Mouse (Mus musculus): Measurements from ENCODE around the gene Ube2c. TPM values are rescaled to one million over a fixed set of nuclear protein-coding genes. Genes with fewer than 3 reads are reported as not detected.
A peak's percentile ranks its signal among the peaks of the same experiment; 100 is the strongest.

Gene Ube2c
- polyA plus RNA-seq, 1 experiment = 97.2 TPM

DNA sequence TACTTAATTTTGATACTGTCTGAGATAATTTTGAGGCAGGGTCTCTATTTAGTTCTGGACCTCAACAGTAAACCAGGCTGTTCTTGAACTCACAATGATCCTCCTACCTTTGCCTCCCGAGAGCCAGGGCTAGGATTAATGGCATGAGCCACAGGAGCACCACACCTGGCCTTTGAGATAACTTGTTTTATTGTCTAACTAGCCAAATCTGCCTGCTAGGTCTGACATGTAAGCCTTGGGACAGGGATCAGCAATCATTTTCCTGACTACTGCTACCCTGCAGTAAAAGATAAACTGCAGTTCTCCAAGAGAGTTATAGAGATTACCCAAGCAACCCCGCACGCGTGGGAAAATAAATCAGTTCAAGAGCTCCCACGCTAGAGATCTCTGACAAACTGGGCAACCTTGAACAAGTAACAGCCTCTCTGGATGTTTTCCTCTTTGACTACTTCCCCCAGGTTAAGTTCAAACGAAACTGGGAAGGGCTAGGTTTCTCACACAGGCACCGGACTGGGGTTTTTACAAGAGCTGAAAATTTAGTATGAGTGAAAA, 15.2 kb downstream of the Ube2c start:
- no peak for DNase-seq (ENCODE audit: low read depth in 1 of 2, low spot score in 2 of 2)
- Histone ChIP-seq H3K4me3 (ENCODE audit: extremely low read depth, insufficient read depth, insufficient read length) (peak overlapping the region; percentile 85), H3K27me3 (ENCODE audit: control insufficient read depth, insufficient read depth, low read length) (no peaks in the 10 kb centered on the region), H3K36me3 (ENCODE audit: control insufficient read depth, insufficient read depth, low read length) (no peaks in the 10 kb centered on the region), H3K27ac (ENCODE audit: insufficient read depth, low read length) (no peak overlapping the region), H3K4me1 (ENCODE audit: control insufficient read depth, insufficient read depth, insufficient read length) (peaks cover 7% of the 10 kb centered on the region; the same call in 1 of the 2 replicates)
- TF ChIP-seq POLR2A (IDR thresholded peaks at IDR 0.05; ENCODE audit: low read depth, low read length) = no peak
- 15% methylated on average over 7 of the region's 7 CpGs for WGBS

GRCm38 (mm10) chr2:164785481-164786387, 16.0 kb downstream of the Ube2c start, which contains the start of gene Snx21:
TSS of gene Snx21 (plus strand) at chr2:164785823.
- Histone ChIP-seq H3K27me3 (ENCODE audit: control insufficient read depth, insufficient read depth, low read length) (no peaks in the 10 kb centered on the region), H3K36me3 (ENCODE audit: control insufficient read depth, insufficient read depth, low read length) (no peaks in the 10 kb centered on the region), H3K27ac (ENCODE audit: insufficient read depth, low read length) (peak within 1 kb of the TSS; percentile 65), H3K4me3 (ENCODE audit: extremely low read depth, insufficient read depth, insufficient read length) (peak within 1 kb of the TSS; percentile 85), H3K4me1 (ENCODE audit: control insufficient read depth, insufficient read depth, insufficient read length) (peaks cover 7% of the 10 kb centered on the region; the same call in 1 of the 2 replicates)
- WGBS = under 1% methylated on average over 87 of the region's 89 CpGs
- peak in 1 of 2 experiments; percentile 47 for DNase-seq (ENCODE audit: low read depth in 1 of 2, low spot score in 2 of 2)
- TF ChIP-seq POLR2A (IDR thresholded peaks at IDR 0.05; ENCODE audit: low read depth, low read length) (no peak), CTCF (IDR thresholded peaks at IDR 0.05; ENCODE audit: extremely low read depth, insufficient read depth, insufficient read length, insufficient replicate concordance) (no peak)

- Histone ChIP-seq H3K27me3 (ENCODE audit: control insufficient read depth, insufficient read depth, low read length) (no peaks in the 10 kb centered on the region), H3K27ac (ENCODE audit: insufficient read depth, low read length) (peak overlapping the region; percentile 65; the same call in 1 of the 2 replicates), H3K4me3 (ENCODE audit: extremely low read depth, insufficient read depth, insufficient read length) (peak overlapping the region; percentile 85; the same call in 1 of the 2 replicates), H3K4me1 (ENCODE audit: control insufficient read depth, insufficient read depth, insufficient read length) (peaks cover 7% of the 10 kb centered on the region; the same call in 1 of the 2 replicates), H3K36me3 (ENCODE audit: control insufficient read depth, insufficient read depth, low read length) (peaks cover 1% of the 10 kb centered on the region; the same call in 1 of the 2 replicates)
- TF ChIP-seq POLR2A (IDR thresholded peaks at IDR 0.05; ENCODE audit: low read depth, low read length) (no peak), CTCF (IDR thresholded peaks at IDR 0.05; ENCODE audit: extremely low read depth, insufficient read depth, insufficient read length, insufficient replicate concordance) (no peak)
- no peak for DNase-seq (ENCODE audit: low read depth in 1 of 2, low spot score in 2 of 2)
- 27% methylated on average over 15 of the region's 15 CpGs for WGBS
Observed at GRCm38 (mm10) chr2:164786388-164786885, 16.7 kb downstream of the Ube2c start.

- Histone ChIP-seq H3K27ac (ENCODE audit: insufficient read depth, low read length) (no peak overlapping the region), H3K4me3 (ENCODE audit: extremely low read depth, insufficient read depth, insufficient read length) (no peak overlapping the region), H3K27me3 (ENCODE audit: control insufficient read depth, insufficient read depth, low read length) (no peaks in the 10 kb centered on the region), H3K4me1 (ENCODE audit: control insufficient read depth, insufficient read depth, insufficient read length) (peaks cover 7% of the 10 kb centered on the region; the same call in 1 of the 2 replicates), H3K36me3 (ENCODE audit: control insufficient read depth, insufficient read depth, low read length) (peaks cover 6% of the 10 kb centered on the region)
- no peak for TF ChIP-seq POLR2A (IDR thresholded peaks at IDR 0.05; ENCODE audit: low read depth, low read length)
- no peak for TF ChIP-seq CTCF (IDR thresholded peaks at IDR 0.05; ENCODE audit: extremely low read depth, insufficient read depth, insufficient read length, insufficient replicate concordance)
- WGBS = 72% methylated on average over 3 of the region's 3 CpGs
- no peak for DNase-seq (ENCODE audit: low read depth in 1 of 2, low spot score in 2 of 2)
Observed at GRCm38 (mm10) chr2:164787032-164787431, 17.3 kb downstream of the Ube2c start.

DNA sequence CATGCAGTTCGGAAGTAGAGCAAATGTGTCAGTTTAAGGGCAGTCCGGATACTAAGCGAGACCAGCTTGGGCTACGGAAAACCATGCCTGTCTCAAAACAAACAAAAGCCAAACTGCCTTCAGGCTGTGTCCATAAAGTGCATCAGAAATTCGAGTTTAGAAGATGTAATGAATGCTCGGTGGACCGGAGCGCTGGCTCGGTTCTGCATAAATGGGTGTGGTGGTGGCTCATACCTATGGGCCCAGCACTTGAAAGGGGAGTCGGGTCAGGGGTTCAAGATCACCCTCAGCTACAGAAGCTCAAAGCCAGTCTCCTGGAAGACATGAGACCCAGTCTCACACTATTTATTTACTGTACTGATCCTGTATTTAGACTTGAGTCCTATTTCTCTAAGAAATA, 18.1 kb downstream of the Ube2c start:
- no peak overlapping the region for H3K4me3 ChIP-seq (ENCODE audit: extremely low read depth, insufficient read depth, insufficient read length)
- no peaks in the 10 kb centered on the region for H3K27me3 ChIP-seq (ENCODE audit: control insufficient read depth, insufficient read depth, low read length)
- peaks cover 13% of the 10 kb centered on the region for H3K36me3 ChIP-seq (ENCODE audit: control insufficient read depth, insufficient read depth, low read length)
- DNase-seq (ENCODE audit: low read depth in 1 of 2, low spot score in 2 of 2) = no peak
- peaks cover 7% of the 10 kb centered on the region; the same call in 1 of the 2 replicates for H3K4me1 ChIP-seq (ENCODE audit: control insufficient read depth, insufficient read depth, insufficient read length)
- no peak overlapping the region for H3K27ac ChIP-seq (ENCODE audit: insufficient read depth, low read length)
- 85% methylated on average over 10 of the region's 10 CpGs for WGBS
- no peak for TF ChIP-seq CTCF (IDR thresholded peaks at IDR 0.05; ENCODE audit: extremely low read depth, insufficient read depth, insufficient read length, insufficient replicate concordance)
- no peak for TF ChIP-seq POLR2A (IDR thresholded peaks at IDR 0.05; ENCODE audit: low read depth, low read length)

DNA sequence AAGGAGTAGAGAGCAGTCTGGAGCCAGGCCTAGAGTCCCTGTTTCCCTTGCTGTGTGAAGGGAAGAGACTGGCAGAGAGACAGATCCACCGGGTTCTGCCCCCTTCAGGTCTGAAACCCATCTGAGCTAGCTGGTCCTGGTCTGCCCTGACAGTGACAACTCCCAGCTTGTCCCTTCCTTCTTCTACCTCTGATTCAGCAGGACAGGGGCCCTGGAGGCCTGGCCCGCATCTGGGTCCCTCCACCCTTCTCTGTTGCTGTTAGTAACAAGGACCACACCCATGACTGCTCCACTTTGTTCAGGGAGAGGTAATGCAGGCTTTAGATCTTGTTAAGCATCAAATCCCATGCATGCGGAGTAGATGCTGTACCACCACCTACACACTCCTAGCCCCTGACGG, 18.7 kb downstream of the Ube2c start:
- Histone ChIP-seq H3K4me3 (ENCODE audit: extremely low read depth, insufficient read depth, insufficient read length) (no peak overlapping the region), H3K27me3 (ENCODE audit: control insufficient read depth, insufficient read depth, low read length) (no peaks in the 10 kb centered on the region), H3K27ac (ENCODE audit: insufficient read depth, low read length) (no peak overlapping the region), H3K36me3 (ENCODE audit: control insufficient read depth, insufficient read depth, low read length) (peaks cover 13% of the 10 kb centered on the region), H3K4me1 (ENCODE audit: control insufficient read depth, insufficient read depth, insufficient read length) (peaks cover 7% of the 10 kb centered on the region; the same call in 1 of the 2 replicates)
- DNase-seq (ENCODE audit: low read depth in 1 of 2, low spot score in 2 of 2) = no peak
- TF ChIP-seq CTCF (IDR thresholded peaks at IDR 0.05; ENCODE audit: extremely low read depth, insufficient read depth, insufficient read length, insufficient replicate concordance) = no peak
- TF ChIP-seq POLR2A (IDR thresholded peaks at IDR 0.05; ENCODE audit: low read depth, low read length) = no peak
- 84% methylated on average over 4 of the region's 4 CpGs for WGBS

All from spleen, adult 2 months (tissue).